Mouse (Mus musculus): Measurements from ENCODE around the gene Ifit1bl2.
"Not testable (repeated sequence)": the region's sequence is repeated elsewhere in the genome, so short reads cannot be mapped to it uniquely, and the experiment has no call there.

DNA sequence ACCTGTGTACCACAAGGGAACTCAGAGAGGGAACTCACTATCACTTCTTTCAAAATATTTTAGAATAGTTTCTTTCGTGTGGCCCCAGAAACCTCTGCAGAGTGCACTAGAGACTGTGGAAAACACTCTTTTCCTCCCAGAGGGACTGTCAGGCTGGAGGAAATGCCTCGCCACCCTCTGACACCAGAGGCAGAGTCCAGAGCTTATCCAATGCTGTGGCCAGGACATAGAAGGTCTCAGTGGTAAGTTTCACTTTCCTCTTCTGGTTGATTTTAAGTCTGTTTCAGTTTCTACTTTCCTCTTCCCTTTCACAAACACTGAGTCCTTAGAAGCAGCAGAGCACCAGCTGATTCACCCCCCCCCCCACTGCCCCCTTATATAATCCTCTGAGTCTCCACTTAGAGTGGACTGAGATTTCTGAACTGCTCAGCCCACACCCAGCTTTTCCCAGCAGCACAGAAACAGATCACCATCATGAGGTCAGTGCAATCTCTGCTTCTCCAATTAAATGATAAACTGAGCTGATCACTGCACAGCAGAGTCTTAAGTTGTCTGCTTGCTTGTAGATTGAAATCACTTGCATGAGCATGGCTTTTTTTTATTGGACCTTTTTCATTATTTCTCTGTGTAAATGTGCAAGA is 57.3 kb downstream of the Ifit1bl2 start, which contains the start of gene Ifit3:
- TF ChIP-seq CTCF (IDR thresholded peaks at IDR 0.05; ENCODE audit: insufficient read depth, low read length); POLR2A (IDR thresholded peaks at IDR 0.05; ENCODE audit: borderline replicate concordance, extremely low read depth, low read depth, low read length): not testable (repeated sequence)

Data from lung, adult 2 months (tissue).